Mouse (Mus musculus) midbrain, postnatal 0 days (tissue): ENCODE results near the gene Kctd20. TPM values are rescaled to one million over a fixed set of nuclear protein-coding genes. Genes with fewer than 3 reads are reported as not detected.

Source experiments
- ATAC-seq: fragments of 200-750 bp; cut with Nextera tagmentation; 2 replicates; pipeline ENCODE4 v1.8.0; 2017; ENCODE audit warnings: moderate number of reproducible peaks, mild to moderate bottlenecking, moderate TSS enrichment, moderate library complexity; ENCODE audit not compliant: low FRiP score
- DNase-seq: peaks from one replicate; pipeline ENCODE4 v3.0.0-alpha.2; 2015; ENCODE audit warnings: low spot score
- H3K27ac ChIP-seq: fragments of 300-500 bp; sonication (generic); 2 replicates; pipeline ENCODE4 v1.5.1; 2014; ENCODE audit warnings: low read depth, mild to moderate bottlenecking, low read length, mixed read lengths
- H3K27me3 ChIP-seq: fragments of 300-500 bp; sonication (generic); 2 replicates; pipeline ENCODE4 v1.6.1; 2014; ENCODE audit warnings: low read length, control low read depth, mixed read lengths; ENCODE audit not compliant: insufficient read depth
- H3K36me3 ChIP-seq: fragments of 300-500 bp; sonication (generic); 2 replicates; pipeline ENCODE4 v1.6.1; 2014; ENCODE audit warnings: low read length, control low read depth, mixed read lengths; ENCODE audit not compliant: insufficient read depth
- H3K4me1 ChIP-seq: fragments of 300-500 bp; sonication (generic); 2 replicates; pipeline ENCODE4 v1.6.1; 2014; ENCODE audit warnings: mild to moderate bottlenecking, control low read depth, antibody characterized with exemption, low read length, mixed read lengths; ENCODE audit not compliant: insufficient read depth
- H3K4me2 ChIP-seq: fragments of 300-500 bp; sonication (generic); 2 replicates; pipeline ENCODE4 v1.6.1; 2014; ENCODE audit warnings: low read depth, mild to moderate bottlenecking, low read length, mixed read lengths; ENCODE audit not compliant: poor library complexity, severe bottlenecking
- H3K4me3 ChIP-seq: fragments of 300-500 bp; sonication (generic); 2 replicates; pipeline ENCODE4 v1.5.1; 2014; ENCODE audit warnings: low read depth, mild to moderate bottlenecking, low read length, moderate library complexity
- H3K9ac ChIP-seq: fragments of 300-500 bp; sonication (generic); replicated peaks from 2 replicates; pipeline ENCODE4 v1.6.1; 2014; ENCODE audit warnings: mild to moderate bottlenecking, low read length, moderate library complexity, mixed read lengths; ENCODE audit not compliant: poor library complexity, severe bottlenecking
- H3K9me3 ChIP-seq: fragments of 300-500 bp; sonication (generic); 2 replicates; pipeline ENCODE4 v1.6.1; 2016; ENCODE audit warnings: low read length, control low read depth
- CTCF ChIP-seq: IDR thresholded peaks from 2 replicates; pipeline ENCODE4 v1.5.1; 2016; ENCODE audit warnings: antibody characterized with exemption, mild to moderate bottlenecking
- WGBS: fragments of 180-500 bp; shearing (Covaris S2); extraction: QIAGEN DNeasy Blood & Tissue Kit; methylation state at CpG from one replicate; pipeline ENCODE4 v1.1.7; 2014; 5-methylcytosine and 5-hydroxymethylcytosine counted together
- polyA plus RNA-seq: library from polyadenylated mRNA; unstranded; fragments of >200 nt; fragmentation: Nextera tagmentation; extraction: Ambion mirVana; gene quantifications from 2 replicates; pipeline ENCODE4 v1.2.1, GENCODE M21; 2015
- total RNA-seq: library from RNA; depleted of rRNA; stranded (reverse); fragments of >200 nt; gene quantifications from 2 replicates; pipeline ENCODE4 v1.2.3, GENCODE M21; 2014

Gene Kctd20
- total and polyA plus RNA-seq, 2 experiments from 2014 or later, result 60.0 to 63.8 TPM

DNA sequence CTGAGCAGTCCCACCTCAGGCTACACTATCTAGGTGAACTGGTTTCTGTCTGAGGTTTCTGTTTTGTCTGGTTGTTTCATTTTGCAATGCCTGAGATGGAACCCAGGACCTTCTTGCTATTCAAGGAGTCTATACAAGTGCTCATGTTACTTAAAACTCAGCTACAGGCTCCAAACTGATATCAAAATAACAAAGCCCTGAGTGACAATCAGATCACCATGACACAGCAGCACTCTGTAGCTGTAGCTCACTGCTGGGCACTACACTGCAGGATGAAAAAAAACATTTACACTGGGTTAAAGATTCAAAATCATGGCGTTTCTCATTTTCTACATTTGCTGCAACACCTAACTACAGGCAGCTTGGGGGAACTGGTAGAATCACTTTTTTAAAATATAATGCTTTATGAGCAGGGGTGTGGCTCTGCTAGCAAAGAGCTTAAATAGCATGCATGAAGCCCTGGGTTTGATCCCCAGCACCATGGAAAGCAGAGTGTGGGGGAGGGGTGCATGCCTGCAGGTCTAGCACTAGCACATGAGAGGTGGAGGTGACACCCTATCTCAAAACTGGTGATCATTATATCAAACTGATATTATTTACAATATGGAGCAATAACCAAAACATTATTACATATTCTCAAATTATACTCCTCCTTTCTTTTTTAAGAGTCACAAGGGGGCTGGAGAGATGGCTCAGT is 33.1 kb downstream of the Kctd20 start:
- no peak overlapping the region for H3K4me3 ChIP-seq
- DNase-seq (no peak), ATAC-seq (no peak)
- WGBS, result 93% methylated on average over 1 of the region's 1 CpGs
- H3K36me3 ChIP-seq, result peaks cover 45% of the 10 kb centered on the region
- H3K4me1 ChIP-seq, result no peaks in the 10 kb centered on the region
- H3K9ac ChIP-seq, result no peak overlapping the region
- H3K27ac ChIP-seq, result no peak overlapping the region
- H3K4me2 ChIP-seq, result no peak overlapping the region
- no peak for TF ChIP-seq CTCF
- no peaks in the 10 kb centered on the region for H3K9me3 ChIP-seq
- no peaks in the 10 kb centered on the region for H3K27me3 ChIP-seq

DNA sequence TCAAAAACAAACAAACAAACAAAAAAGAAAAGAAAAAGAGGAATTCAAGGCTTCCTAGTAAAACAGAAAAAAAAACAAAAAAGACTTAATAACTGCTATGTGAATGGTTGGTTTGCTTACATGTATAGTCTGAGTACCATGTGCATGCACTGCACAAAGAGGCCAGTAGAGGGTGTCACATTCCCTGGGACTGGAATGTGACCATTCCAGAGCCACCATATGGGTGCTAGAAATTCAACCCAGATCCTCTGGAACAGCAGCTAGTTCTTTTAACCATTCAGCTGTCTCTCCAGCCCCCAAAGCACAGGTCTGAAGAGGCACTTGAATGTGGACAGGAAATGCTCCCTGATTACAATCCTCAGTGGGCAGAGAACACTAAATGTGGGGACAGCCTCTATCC is 35.1 kb downstream of the Kctd20 start:
- peaks cover 51% of the 10 kb centered on the region for H3K36me3 ChIP-seq
- peak; percentile 63 for TF ChIP-seq CTCF
- no peaks in the 10 kb centered on the region for H3K4me1 ChIP-seq
- no peak for ATAC-seq
- no peak overlapping the region for H3K4me2 ChIP-seq
- DNase-seq, result peak; percentile 15
- no peak overlapping the region for H3K27ac ChIP-seq
- H3K4me3 ChIP-seq, result no peak overlapping the region
- no peaks in the 10 kb centered on the region for H3K27me3 ChIP-seq
- H3K9me3 ChIP-seq, result no peaks in the 10 kb centered on the region
- H3K9ac ChIP-seq, result no peak overlapping the region

DNA sequence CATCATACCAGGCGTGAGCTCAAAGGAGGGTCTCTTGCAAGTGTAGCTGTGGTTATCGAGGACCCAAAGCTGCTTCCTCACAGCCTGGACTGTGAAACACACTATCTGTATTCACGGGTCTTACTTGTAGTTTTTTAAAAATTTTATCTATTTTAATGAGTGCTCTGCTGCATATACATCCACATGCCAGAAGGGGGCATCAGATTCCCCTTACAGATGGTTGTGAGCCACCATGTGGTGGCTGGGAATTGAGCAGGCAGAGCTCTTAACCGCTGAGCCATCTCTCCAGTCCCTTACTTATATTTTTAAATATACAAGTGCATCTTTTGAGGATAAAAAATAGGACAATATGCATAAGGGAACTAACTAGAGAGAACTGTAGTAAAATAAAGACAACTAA is 36.0 kb downstream of the Kctd20 start:
- H3K4me1 ChIP-seq, result no peaks in the 10 kb centered on the region
- H3K9me3 ChIP-seq, result no peaks in the 10 kb centered on the region
- TF ChIP-seq CTCF, result peak; percentile 88
- ATAC-seq (no peak), DNase-seq (peak; percentile 72)
- H3K36me3 ChIP-seq, result peaks cover 48% of the 10 kb centered on the region
- H3K4me2 ChIP-seq, result no peak overlapping the region
- WGBS, result 71% methylated on average over 4 of the region's 4 CpGs
- no peaks in the 10 kb centered on the region for H3K27me3 ChIP-seq
- H3K9ac ChIP-seq, result no peak overlapping the region
- no peak overlapping the region for H3K4me3 ChIP-seq
- H3K27ac ChIP-seq, result no peak overlapping the region

DNA sequence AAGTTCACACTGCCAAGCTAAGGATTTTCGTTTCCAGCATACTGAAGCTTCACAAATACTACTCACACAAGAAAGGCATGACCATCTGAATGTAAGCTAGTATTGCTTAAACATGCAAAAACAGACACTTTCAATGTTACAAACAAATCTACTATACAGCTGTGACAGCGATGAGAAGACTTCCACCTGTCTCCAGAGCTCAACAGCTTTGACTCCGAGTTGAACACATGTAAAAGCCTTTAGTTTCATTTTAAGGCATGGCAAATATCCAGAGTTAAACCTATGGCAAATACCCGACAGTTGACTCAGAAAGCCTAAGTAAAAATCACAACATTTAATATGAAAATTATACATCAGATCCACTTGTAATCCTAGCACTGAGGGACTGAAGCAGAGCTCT is 36.5 kb downstream of the Kctd20 start:
- ATAC-seq (no peak), DNase-seq (no peak)
- Histone ChIP-seq H3K27me3 (no peaks in the 10 kb centered on the region), H3K9ac (no peak overlapping the region), H3K36me3 (peaks cover 42% of the 10 kb centered on the region), H3K9me3 (no peaks in the 10 kb centered on the region), H3K4me3 (no peak overlapping the region), H3K4me1 (no peaks in the 10 kb centered on the region), H3K4me2 (no peak overlapping the region), H3K27ac (no peak overlapping the region)
- WGBS, result 90% methylated on average over 4 of the region's 4 CpGs
- no peak for TF ChIP-seq CTCF

DNA sequence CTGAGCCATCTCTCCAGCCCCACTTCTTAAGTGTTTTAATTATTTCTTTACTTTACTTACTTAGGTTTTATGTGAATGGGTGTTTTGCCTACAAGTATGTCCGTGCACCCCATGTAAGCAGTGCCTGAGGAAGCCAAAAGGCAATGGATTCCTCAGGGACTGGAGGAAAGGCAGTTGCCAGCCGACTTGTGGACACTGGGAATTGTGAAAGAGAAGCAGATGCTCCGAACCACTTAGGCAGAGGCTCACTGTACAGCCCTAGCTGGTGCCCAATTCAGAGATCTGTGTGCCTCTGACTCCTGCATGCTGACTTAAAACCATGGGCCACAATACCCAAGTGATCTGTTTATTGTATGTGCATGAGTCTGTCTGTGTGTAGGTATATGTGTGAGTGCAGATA is 37.2 kb downstream of the Kctd20 start:
- no peaks in the 10 kb centered on the region for H3K4me1 ChIP-seq
- no peak overlapping the region for H3K4me3 ChIP-seq
- no peak overlapping the region for H3K27ac ChIP-seq
- H3K4me2 ChIP-seq, result no peak overlapping the region
- WGBS, result 82% methylated on average over 3 of the region's 3 CpGs
- no peak for DNase-seq
- no peak overlapping the region for H3K9ac ChIP-seq
- H3K36me3 ChIP-seq, result peaks cover 36% of the 10 kb centered on the region
- no peak for ATAC-seq
- H3K27me3 ChIP-seq, result no peaks in the 10 kb centered on the region
- H3K9me3 ChIP-seq, result no peaks in the 10 kb centered on the region
- TF ChIP-seq CTCF, result no peak

DNA sequence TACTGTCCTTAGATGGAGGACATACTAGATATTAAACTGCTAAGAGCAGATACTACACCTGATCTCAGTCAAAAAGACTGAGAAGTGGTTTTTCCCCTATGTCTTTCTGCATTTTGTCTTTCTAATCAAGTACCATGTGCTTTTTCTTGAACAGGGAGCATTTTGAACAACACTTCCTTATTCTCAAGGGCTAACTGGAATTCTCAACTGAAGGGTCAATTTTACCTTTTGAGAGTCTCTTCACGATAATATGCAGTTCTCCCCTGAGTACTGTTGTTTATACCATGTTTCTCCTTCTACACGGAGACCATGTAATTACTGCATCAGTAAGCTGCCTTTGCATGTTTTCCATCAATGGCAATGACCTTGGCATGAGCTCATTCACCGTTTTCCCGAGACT is 38.3 kb downstream of the Kctd20 start:
- no peak for TF ChIP-seq CTCF
- Histone ChIP-seq H3K27ac (no peak overlapping the region), H3K36me3 (peaks cover 33% of the 10 kb centered on the region), H3K9ac (no peak overlapping the region), H3K9me3 (no peaks in the 10 kb centered on the region), H3K27me3 (no peaks in the 10 kb centered on the region), H3K4me3 (no peak overlapping the region), H3K4me1 (no peaks in the 10 kb centered on the region), H3K4me2 (no peak overlapping the region)
- 75% methylated on average over 4 of the region's 4 CpGs for WGBS
- ATAC-seq (no peak), DNase-seq (no peak)
